Mouse (Mus musculus) cortical plate, adult 2 months (tissue): Measurements from ENCODE around the gene Pet117. TPM values are rescaled to one million over a fixed set of nuclear protein-coding genes. Genes with fewer than 3 reads are reported as not detected.

ENCODE experiments used
- H3K27ac ChIP-seq: fragments of 200-500 bp; 2 replicates; pipeline ENCODE4 v1.5.1; 2012; ENCODE audit warnings: low read length, control low read depth, inconsistent platforms; ENCODE audit not compliant: insufficient read depth
- H3K4me1 ChIP-seq: fragments of 200-500 bp; 2 replicates; pipeline ENCODE4 v1.6.1; 2011; ENCODE audit warnings: low read length; ENCODE audit not compliant: control insufficient read depth, insufficient read depth
- H3K4me3 ChIP-seq: fragments of 200-500 bp; 2 replicates; pipeline ENCODE4 v1.5.1; 2011; ENCODE audit warnings: mild to moderate bottlenecking, low read length, control low read depth; ENCODE audit not compliant: insufficient read depth
- CTCF ChIP-seq: fragments of 200-500 bp; IDR thresholded peaks from 2 replicates; pipeline ENCODE4 v1.5.1; 2011; ENCODE audit warnings: mild to moderate bottlenecking, control low read depth, low read length; ENCODE audit not compliant: insufficient read depth; ENCODE audit errors: extremely low read depth
- POLR2A ChIP-seq: fragments of 200-500 bp; IDR thresholded peaks from 2 replicates; pipeline ENCODE4 v1.6.1; 2011; ENCODE audit warnings: mild to moderate bottlenecking, low read length, control low read depth; ENCODE audit not compliant: insufficient read depth; ENCODE audit errors: extremely low read depth
- polyA plus RNA-seq: library from polyadenylated mRNA; depleted of rRNA; stranded (reverse); fragments of >200 nt; gene quantifications from 2 replicates; pipeline ENCODE4 v1.2.3, GENCODE M21; 2012; rRNA removed

Pet117 gene
- polyA plus RNA-seq = 1.0 TPM in 1 of 2 replicates, not detected in the other

DNA sequence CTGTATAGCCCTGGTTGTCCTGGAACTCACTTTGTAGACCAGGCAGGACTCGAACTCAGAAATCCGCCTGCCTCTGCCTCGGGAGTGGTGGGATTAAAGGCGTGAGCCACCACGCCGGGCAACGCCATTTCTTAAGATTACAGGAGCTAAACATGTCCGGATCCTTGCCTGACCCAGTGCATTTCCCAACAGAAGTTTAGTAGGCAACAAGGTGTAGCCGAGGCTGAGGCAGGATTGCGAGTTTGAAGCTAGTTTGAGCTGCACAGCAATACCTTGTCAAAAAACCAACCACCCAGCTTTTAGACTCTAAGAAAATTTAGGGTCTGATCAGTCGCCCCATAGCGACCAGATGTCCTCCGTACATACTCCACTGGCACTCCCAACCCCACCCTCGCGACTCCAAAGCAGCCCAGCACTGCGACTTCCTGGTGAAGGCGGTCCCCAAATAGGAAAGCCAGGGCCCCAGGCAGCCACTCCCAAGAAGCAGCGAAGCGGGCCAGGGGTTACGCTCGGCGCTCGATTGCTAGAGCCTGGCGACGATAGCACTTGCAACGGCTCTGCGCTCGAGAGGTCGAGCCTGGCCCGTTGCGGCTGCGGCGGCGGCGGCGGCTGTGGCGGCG, at the start of gene Pet117, which contains the start of gene Kat14:
Gene Pet117, plus strand, starts transcription at position 597 of the 620 bp plus-strand sequence.
Gene Kat14, plus strand, starts transcription at position 584 of the 620 bp plus-strand sequence.
- Histone ChIP-seq H3K4me3 (peak within 1 kb of the TSS; percentile 90), H3K27ac (peak within 1 kb of the TSS; percentile 90), H3K4me1 (peaks cover 5% of the 10 kb centered on the region; the same call in 1 of the 2 replicates)
- TF ChIP-seq POLR2A (peak; percentile 48), CTCF (no peak)

DNA sequence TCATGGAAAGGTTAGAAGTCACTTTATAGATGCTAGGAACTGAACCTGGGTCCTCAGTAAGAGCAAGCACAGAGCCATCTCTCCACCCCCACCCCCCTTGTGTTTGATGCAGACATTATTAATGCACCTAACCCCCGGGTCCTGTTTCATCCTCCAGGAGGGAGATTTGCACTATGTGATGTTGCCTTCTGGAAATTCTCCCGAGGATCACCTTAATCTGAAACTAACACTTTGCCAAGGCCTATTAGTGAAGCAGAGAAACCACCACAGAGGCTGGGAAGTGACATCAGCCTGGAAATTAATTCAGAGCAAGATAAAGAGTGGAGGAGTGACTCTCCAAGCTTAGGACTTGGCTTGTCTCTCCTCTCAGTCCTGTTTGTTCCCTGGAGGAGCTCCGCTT, 44.6 kb upstream of the Pet117 start:
- Histone ChIP-seq H3K4me1 (peaks cover 2% of the 10 kb centered on the region; the same call in 1 of the 2 replicates), H3K27ac (no peak overlapping the region), H3K4me3 (no peak overlapping the region)
- TF ChIP-seq CTCF = no peak
- no peak for TF ChIP-seq POLR2A

DNA sequence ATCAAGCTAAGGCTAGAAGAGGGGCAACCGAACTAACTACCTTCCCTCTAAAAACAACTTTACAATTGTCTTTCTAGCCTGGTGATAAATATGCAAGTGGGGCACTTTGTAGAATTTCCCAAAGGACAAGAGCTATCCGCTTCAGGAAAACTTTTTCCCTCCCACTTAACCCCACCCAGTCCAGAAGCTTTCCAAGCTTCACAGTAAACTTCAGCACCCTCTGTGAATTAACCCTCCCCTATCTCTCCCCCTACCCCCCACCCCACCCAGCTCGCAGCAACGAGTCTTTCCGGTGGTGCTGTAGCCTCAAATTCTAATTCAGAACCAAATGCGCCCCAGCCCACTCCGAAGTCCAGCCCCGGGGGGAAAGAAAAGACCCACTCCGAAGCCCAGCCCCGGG, 39.3 kb upstream of the Pet117 start:
- H3K4me3 ChIP-seq = peak overlapping the region; percentile 91
- no peak for TF ChIP-seq CTCF
- no peak for TF ChIP-seq POLR2A
- no peak overlapping the region for H3K27ac ChIP-seq
- no peaks in the 10 kb centered on the region for H3K4me1 ChIP-seq

DNA sequence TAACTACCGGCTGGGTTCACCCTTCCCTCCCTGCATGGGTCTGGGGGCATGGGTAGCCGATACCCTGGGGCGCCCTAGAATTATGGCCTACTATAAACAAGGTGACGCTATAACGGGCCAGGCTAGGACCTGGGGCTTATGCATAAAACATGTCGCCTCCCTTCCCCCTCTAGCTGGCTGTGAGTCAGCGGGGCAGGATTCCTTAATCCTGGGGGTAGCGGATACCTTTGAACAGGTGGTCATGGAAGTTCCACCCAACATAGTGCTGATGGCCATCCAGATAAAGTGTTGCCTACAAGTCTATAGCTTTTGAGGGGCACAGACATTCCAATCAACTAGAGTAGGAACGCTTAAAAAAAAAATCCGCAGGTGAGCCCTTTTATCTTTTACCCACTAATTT, 38.9 kb upstream of the Pet117 start:
- no peak for TF ChIP-seq POLR2A
- TF ChIP-seq CTCF = no peak
- peak overlapping the region; percentile 91 for H3K4me3 ChIP-seq
- H3K27ac ChIP-seq = no peak overlapping the region
- no peaks in the 10 kb centered on the region for H3K4me1 ChIP-seq

DNA sequence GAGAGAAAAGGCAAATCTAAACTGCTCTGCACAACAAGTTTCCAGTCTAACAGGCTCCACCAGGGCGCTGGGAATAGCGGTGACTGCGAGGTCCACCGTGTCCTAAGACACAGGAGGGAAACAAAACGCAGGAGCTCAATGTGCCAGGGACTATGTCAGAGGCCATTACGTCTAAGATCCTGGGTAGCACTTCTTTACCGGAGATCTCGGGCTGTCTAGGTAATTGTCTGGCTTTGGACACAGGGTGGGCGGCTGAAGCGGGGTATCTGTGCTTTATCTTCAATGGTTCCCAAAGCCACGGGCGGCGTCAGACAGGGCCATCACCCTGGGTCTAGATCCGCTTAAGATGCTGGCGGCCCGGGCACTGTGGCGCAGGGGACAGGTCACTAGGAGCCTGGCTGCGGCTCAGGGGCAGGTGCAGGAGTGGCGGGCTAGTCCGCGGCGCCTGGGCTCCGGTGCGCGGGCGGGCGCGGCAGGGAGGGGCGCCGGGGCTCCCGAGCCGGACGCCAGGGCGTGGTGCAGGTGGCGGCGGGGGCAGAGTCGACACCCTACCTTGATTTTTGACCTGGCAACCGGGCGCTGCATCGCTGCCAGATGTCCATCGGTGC, 38.3 kb upstream of the Pet117 start:
- Histone ChIP-seq H3K4me3 (peak overlapping the region; percentile 91), H3K27ac (peak overlapping the region; percentile 95), H3K4me1 (no peaks in the 10 kb centered on the region)
- TF ChIP-seq POLR2A = no peak
- no peak for TF ChIP-seq CTCF

DNA sequence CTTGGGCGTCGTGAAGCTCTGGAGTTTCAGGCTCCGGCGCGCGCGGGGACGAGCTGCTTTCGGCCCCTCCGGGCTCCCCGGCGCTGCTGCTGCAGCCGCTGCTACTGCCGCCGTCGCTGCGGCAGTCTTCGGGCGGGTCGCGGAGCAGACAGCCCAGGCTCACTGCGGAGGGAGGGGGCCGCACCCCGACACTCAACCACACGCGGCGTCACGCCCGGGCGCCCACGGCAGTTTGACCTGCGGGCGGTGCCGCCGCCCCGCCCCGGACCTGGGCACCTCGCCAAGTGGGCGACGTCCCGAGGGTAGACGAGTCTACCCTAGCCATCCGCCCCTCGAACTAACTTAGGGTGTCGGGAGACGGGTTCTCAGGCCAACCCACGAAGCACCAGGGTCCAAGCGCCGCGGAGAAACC, 37.8 kb upstream of the Pet117 start:
- H3K4me1 ChIP-seq = no peaks in the 10 kb centered on the region
- no peak for TF ChIP-seq CTCF
- TF ChIP-seq POLR2A = no peak
- H3K27ac ChIP-seq = peak overlapping the region; percentile 95

DNA sequence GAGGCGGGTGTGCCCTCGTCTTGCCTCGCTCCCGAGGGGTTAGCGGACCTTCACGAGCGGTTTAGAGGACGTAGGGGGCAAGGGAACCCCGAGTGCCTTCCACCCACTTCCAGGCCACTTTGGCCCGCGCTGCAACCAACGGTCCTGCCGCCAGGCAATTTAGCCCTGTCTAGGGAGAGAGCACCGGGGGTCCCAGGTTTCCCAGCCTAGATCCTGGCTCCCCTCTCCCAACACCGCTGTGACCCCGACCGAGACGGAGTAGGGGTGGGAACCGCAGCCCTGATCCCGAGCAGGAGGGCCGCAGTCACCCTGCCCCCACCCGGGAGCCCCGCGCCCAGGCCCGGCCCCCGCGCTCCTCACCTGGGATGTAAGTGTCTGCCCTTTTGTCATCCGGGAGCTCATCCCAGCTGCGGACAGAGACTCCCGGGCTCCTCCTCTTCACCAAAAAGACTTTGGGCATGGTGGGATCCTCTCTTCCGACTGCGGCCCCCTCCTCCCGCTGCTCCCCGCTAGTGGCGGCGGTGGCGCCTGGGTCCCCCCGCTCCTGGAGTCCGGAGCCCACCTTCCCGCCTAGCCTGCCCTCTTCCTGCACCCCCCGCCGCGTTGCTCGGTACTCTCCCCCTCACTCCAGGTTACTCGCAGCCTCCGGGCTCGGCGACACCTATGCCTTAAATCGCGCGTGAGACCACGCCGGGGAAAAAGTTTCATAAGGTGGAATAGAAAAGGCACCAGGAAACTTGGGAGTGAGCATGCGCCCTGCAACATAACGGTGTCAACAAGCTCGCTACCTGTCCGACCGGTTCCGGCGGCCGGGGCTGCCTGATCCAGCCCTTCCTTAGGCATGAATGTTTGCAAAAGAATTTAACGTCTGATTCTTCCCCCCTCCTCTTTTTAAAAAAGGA, 37.1 kb upstream of the Pet117 start, which contains the start of gene Ovol2:
Gene Ovol2, minus strand, starts transcription at position 746 of the 902 bp plus-strand sequence.
- Histone ChIP-seq H3K4me1 (no peaks in the 10 kb centered on the region), H3K4me3 (peak within 1 kb of the TSS; percentile 91), H3K27ac (peak within 1 kb of the TSS; percentile 95)
- TF ChIP-seq CTCF (no peak), POLR2A (no peak)

More for the DNA sequence above, 37.8 kb upstream of the Pet117 start:
- peak overlapping the region; percentile 91 for H3K4me3 ChIP-seq

DNA sequence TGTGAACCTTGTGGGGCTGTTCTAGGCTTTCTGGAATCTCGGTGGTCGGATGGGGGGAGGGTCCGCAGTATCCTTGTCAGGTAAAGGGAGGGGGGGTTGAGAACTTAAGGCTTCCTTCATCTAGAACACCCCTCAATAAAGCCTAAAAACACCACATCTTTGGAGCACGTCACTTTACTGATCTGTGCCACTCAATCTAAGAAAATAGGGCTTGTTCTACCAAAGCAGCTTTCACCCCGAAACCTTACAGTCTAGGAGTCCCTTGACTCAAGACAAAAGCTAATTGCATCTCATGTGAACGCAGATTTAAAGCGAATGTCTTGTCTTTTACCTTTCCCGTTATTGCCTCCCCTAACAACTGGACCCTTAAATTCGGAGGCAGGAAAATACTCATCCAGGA, 36.3 kb upstream of the Pet117 start:
- Histone ChIP-seq H3K4me3 (peak overlapping the region; percentile 91; the same call in 1 of the 2 replicates), H3K27ac (no peak overlapping the region), H3K4me1 (no peaks in the 10 kb centered on the region)
- no peak for TF ChIP-seq CTCF
- no peak for TF ChIP-seq POLR2A

DNA sequence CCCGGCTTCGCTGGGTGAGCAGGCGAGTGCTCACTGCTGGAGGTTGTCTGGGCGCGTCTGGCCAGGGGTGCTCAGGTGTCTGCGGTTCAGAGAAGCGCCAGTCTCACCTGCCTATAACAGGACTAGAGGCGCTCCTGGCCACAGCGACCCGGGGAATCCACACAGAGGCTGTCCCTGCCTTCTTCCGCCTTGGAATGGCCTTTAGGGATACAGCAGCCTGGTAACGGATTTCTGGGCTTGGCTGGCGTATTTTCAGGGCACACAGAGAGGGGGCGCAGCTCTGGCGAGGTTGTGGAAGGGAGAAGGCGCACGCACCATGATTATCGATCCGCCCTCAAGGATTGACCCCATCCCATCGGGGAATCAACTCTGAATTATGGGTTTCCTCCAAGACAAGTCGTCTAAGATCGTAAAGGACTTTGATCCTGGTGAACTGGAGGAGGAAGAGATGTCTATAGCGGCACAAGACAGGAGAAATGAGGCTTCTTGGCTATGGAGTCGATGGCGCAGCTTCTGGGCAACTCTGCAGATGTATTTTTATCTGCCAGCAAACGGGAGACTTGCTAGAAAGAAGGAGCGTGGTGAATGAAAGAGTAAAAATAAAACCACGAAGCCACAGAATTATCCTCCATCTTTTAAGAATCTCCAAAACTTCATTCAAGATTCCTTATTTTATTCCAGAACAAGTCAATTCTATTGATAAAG, 35.5 kb upstream of the Pet117 start:
- 0 out of 2 replicates have a peak, but pooled peaks have one; percentile 6 for TF ChIP-seq POLR2A
- peak; percentile 23; the same call in 1 of the 2 replicates for TF ChIP-seq CTCF
- no peaks in the 10 kb centered on the region for H3K4me1 ChIP-seq
- H3K4me3 ChIP-seq = no peak overlapping the region
- no peak overlapping the region for H3K27ac ChIP-seq
